Mouse (Mus musculus): ENCODE results near the gene Fcgr3. TPM values are rescaled to one million over a fixed set of nuclear protein-coding genes. Genes with fewer than 3 reads are reported as not detected.
A peak's percentile ranks its signal among the peaks of the same experiment; 100 is the strongest.
"Not testable (repeated sequence)": the region's sequence is repeated elsewhere in the genome, so short reads cannot be mapped to it uniquely, and the experiment has no call there.

The Fcgr3 gene
- polyA plus RNA-seq, 1 experiment from 2014 or later = 7.2 TPM

GRCm38 (mm10) chr1:171065768-171066167 is 1.0 kb upstream of the Fcgr3 start:
- peak overlapping the region; percentile 25 for H3K4me2 ChIP-seq (replicated peaks)
- peaks cover 47% of the 10 kb centered on the region for H3K27me3 ChIP-seq
- not testable (repeated sequence) for H3K27ac ChIP-seq; H3K36me3 ChIP-seq; H3K4me1 ChIP-seq; H3K9me3 ChIP-seq (replicated peaks); H3K9ac ChIP-seq
- peak; percentile 18 for ATAC-seq (ENCODE audit: low FRiP score)
- peak overlapping the region; percentile 17 for H3K4me3 ChIP-seq
- 7% methylated on average over 30 of the region's 45 CpGs for WGBS

GRCm38 (mm10) chr1:171065243-171065587 is 480 bp upstream of the Fcgr3 start:
- H3K36me3 ChIP-seq; H3K4me1 ChIP-seq; H3K9me3 ChIP-seq (replicated peaks); H3K27ac ChIP-seq; H3K9ac ChIP-seq: not testable (repeated sequence)
- peak overlapping the region; percentile 29 for H3K4me3 ChIP-seq
- under 1% methylated on average over 25 of the region's 35 CpGs for WGBS
- peak overlapping the region; percentile 36 for H3K4me2 ChIP-seq (replicated peaks)
- H3K27me3 ChIP-seq = peaks cover 45% of the 10 kb centered on the region
- peak; percentile 33 for ATAC-seq (ENCODE audit: low FRiP score)

GRCm38 (mm10) chr1:171063569-171064490 is 905 bp downstream of the Fcgr3 start:
- peaks cover 37% of the 10 kb centered on the region for H3K27me3 ChIP-seq
- not testable (repeated sequence) for H3K9ac ChIP-seq; H3K9me3 ChIP-seq (replicated peaks); H3K4me1 ChIP-seq; H3K36me3 ChIP-seq; H3K27ac ChIP-seq
- H3K4me3 ChIP-seq = peak overlapping the region; percentile 23
- 10% methylated on average over 42 of the region's 61 CpGs for WGBS
- ATAC-seq (ENCODE audit: low FRiP score) = peak; percentile 79
- peak overlapping the region; percentile 36 for H3K4me2 ChIP-seq (replicated peaks)

- H3K4me1 ChIP-seq = peaks cover 2% of the 10 kb centered on the region; the same call in 1 of the 2 replicates
- H3K27ac ChIP-seq = no peak overlapping the region
- no peaks in the 10 kb centered on the region for H3K36me3 ChIP-seq
- no peak overlapping the region for H3K4me3 ChIP-seq
- H3K9me3 ChIP-seq (replicated peaks) = no peaks in the 10 kb centered on the region
- H3K9ac ChIP-seq = no peak overlapping the region
- 89% methylated on average over 3 of the region's 3 CpGs for WGBS
- H3K27me3 ChIP-seq = peaks cover 29% of the 10 kb centered on the region
- H3K4me2 ChIP-seq (replicated peaks) = no peak overlapping the region
- ATAC-seq (ENCODE audit: low FRiP score) = no peak
Measured at GRCm38 (mm10) chr1:171061566-171061965, 3.2 kb downstream of the Fcgr3 start.

DNA sequence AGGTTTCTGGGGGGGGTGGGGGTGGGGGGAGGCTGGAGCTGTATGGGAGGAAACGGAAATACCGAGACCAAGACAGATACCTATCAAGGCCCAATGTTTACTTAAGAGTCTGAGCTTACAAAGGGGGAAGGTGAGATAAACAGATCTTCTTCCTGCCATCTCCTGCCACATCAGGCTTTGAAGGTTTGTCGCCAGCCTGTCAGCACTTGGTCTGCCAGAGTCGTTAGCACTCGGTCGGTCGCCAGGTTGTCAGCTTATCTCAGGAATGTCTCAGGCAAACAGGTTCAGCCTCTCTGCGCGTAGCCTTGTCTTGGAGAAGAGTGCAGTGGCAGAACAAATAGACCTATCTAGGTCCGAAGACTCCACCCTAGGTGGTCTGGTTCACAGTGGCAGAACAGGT is 4.3 kb downstream of the Fcgr3 start:
- H3K4me3 ChIP-seq = no peak overlapping the region
- H3K9ac ChIP-seq = no peak overlapping the region
- 57% methylated on average over 10 of the region's 10 CpGs for WGBS
- peaks cover 21% of the 10 kb centered on the region for H3K27me3 ChIP-seq
- no peaks in the 10 kb centered on the region for H3K36me3 ChIP-seq
- H3K4me1 ChIP-seq = peaks cover 2% of the 10 kb centered on the region; the same call in 1 of the 2 replicates
- no peak for ATAC-seq (ENCODE audit: low FRiP score)
- H3K27ac ChIP-seq = no peak overlapping the region
- no peaks in the 10 kb centered on the region for H3K9me3 ChIP-seq (replicated peaks)
- H3K4me2 ChIP-seq (replicated peaks) = no peak overlapping the region

DNA sequence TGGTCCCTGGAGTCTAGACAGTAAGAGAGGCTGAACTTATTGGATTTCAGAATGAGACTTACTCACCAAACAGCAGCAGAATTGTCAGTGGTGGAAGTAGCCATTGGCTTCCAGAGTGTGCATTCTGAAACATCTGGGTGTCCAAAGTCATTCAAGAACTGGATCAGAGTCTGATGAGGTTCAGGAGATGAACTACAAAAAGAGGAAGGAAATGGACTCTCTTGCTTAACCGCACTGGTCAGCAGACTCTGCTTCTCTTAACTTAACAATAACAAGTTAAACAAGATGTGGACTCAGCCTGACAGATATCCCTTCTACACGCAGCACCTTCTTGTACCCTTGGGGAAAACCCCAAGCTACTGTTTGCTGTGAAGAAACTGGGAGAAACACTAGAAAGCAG is 5.5 kb downstream of the Fcgr3 start:
- peaks cover 11% of the 10 kb centered on the region for H3K27me3 ChIP-seq
- ATAC-seq (ENCODE audit: low FRiP score) = no peak
- no peaks in the 10 kb centered on the region for H3K9me3 ChIP-seq (replicated peaks)
- WGBS = 77% methylated on average over 2 of the region's 2 CpGs
- H3K4me3 ChIP-seq = no peak overlapping the region
- no peak overlapping the region for H3K4me2 ChIP-seq (replicated peaks)
- H3K36me3 ChIP-seq = no peaks in the 10 kb centered on the region
- H3K9ac ChIP-seq = no peak overlapping the region
- H3K4me1 ChIP-seq = 0 out of 2 replicates have a peak, but pooled peaks cover 2% of the 10 kb centered on the region
- H3K27ac ChIP-seq = no peak overlapping the region

- WGBS = 95% methylated on average over 5 of the region's 5 CpGs
- no peak for ATAC-seq (ENCODE audit: low FRiP score)
- H3K27ac ChIP-seq = no peak overlapping the region
Measured at GRCm38 (mm10) chr1:171057253-171057652, 7.5 kb downstream of the Fcgr3 start.

DNA sequence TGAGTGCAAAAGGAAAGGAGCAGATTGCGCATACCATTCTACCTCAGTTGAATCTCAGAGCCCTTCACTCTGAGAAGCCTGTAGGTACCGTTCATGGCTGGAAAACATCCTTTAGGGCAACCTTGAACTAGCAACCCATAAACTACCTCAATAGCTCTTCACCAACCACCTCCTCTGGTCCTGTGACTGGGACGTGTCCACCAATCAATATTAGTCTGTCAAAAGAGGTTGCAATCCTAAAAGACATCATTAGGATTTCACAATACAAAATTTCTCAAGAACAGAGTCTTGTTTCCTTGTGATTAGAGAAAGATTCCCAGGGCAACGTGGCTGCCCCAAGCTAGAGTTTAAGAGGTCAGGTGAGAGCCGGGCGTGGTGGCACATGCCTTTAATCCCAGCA is 11.4 kb downstream of the Fcgr3 start:
- Histone ChIP-seq H3K36me3 (no peaks in the 10 kb centered on the region), H3K27me3 (no peaks in the 10 kb centered on the region), H3K9me3 (replicated peaks) (no peaks in the 10 kb centered on the region), H3K4me2 (replicated peaks) (no peak overlapping the region), H3K27ac (no peak overlapping the region), H3K4me3 (no peak overlapping the region), H3K9ac (no peak overlapping the region), H3K4me1 (no peaks in the 10 kb centered on the region)
- 89% methylated on average over 6 of the region's 6 CpGs for WGBS
- no peak for ATAC-seq (ENCODE audit: low FRiP score)

More at GRCm38 (mm10) chr1:171057253-171057652, 7.5 kb downstream of the Fcgr3 start:
- Histone ChIP-seq H3K4me3 (no peak overlapping the region), H3K4me2 (replicated peaks) (no peak overlapping the region), H3K27me3 (no peaks in the 10 kb centered on the region), H3K9me3 (replicated peaks) (no peaks in the 10 kb centered on the region), H3K4me1 (no peaks in the 10 kb centered on the region), H3K36me3 (no peaks in the 10 kb centered on the region), H3K9ac (no peak overlapping the region)

DNA sequence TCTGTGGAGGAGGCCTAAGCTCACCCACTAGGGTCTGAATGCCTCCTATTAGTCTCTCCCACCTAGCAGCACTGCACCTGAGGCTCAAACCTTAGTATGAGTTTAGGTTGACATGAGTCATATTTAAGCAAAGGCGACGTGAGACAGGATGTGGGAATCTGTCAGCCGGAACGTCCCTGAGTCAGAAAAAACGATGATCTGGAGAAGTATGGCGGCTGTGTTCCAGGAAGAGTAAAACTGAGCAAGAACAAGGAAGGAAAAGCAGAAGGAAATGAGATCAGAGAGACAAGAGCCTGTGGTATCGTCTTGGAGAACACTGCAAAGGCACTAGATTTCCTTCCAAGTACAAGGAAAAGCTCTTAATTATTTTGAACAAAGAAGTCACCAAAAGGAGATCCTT is 14.0 kb downstream of the Fcgr3 start:
- no peak overlapping the region for H3K9ac ChIP-seq
- no peaks in the 10 kb centered on the region for H3K4me1 ChIP-seq
- H3K27ac ChIP-seq = no peak overlapping the region
- no peak for ATAC-seq (ENCODE audit: low FRiP score)
- H3K4me3 ChIP-seq = no peak overlapping the region
- no peaks in the 10 kb centered on the region for H3K36me3 ChIP-seq
- H3K9me3 ChIP-seq (replicated peaks) = no peaks in the 10 kb centered on the region
- H3K27me3 ChIP-seq = no peaks in the 10 kb centered on the region
- 84% methylated on average over 7 of the region's 7 CpGs for WGBS
- H3K4me2 ChIP-seq (replicated peaks) = no peak overlapping the region

DNA sequence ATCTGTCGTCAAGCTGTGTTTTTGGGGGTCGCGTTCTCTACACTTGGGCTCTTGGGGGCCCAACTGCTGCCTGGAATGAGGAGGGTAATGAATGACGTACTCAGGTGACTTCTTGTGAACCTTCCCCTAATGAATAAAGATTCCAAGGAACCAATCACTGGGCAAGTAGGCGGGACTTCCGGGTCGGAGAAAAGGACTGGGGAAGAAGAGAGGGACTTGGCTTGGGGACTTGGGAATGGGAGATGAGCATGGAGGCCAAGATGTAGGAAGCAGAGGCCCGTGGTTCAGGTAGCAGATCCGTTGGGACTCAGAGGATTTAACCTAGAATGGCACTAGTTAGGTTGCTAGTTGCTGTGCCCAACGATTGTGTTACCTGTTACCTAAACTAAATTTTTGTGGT is 15.5 kb downstream of the Fcgr3 start:
- H3K36me3 ChIP-seq = no peaks in the 10 kb centered on the region
- H3K9me3 ChIP-seq (replicated peaks) = no peaks in the 10 kb centered on the region
- 0 out of 2 replicates have a peak overlapping the region, but pooled peaks have one; percentile 8 for H3K4me2 ChIP-seq (replicated peaks)
- no peak overlapping the region for H3K27ac ChIP-seq
- H3K27me3 ChIP-seq = no peaks in the 10 kb centered on the region
- H3K4me1 ChIP-seq = no peaks in the 10 kb centered on the region
- no peak overlapping the region for H3K9ac ChIP-seq
- no peak for ATAC-seq (ENCODE audit: low FRiP score)
- 55% methylated on average over 10 of the region's 10 CpGs for WGBS
- H3K4me3 ChIP-seq = no peak overlapping the region; the same call in 1 of the 2 replicates

DNA sequence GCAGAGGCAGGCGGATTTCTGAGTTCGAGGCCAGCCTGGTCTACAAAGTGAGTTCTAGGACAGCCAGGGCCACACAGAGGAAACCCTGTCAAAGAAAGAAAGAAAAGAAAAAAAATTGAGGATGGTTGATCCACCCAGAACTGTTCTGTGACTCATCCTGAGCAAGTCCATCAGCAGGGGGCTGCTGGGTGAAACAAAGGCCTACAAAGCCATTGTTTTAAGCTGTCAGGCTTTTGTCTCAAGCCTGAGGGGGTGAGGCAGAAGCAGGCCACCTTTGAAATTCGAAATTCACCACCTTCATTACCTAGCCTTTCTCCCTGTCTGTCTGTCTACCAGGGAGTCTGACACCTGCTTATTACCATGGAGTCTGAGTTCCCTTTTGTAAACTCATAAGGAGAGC is 18.2 kb downstream of the Fcgr3 start:
- no peak overlapping the region for H3K9ac ChIP-seq
- no peaks in the 10 kb centered on the region for H3K9me3 ChIP-seq (replicated peaks)
- H3K27ac ChIP-seq = no peak overlapping the region
- no peak overlapping the region for H3K4me2 ChIP-seq (replicated peaks)
- no peak overlapping the region for H3K4me3 ChIP-seq
- no peaks in the 10 kb centered on the region for H3K4me1 ChIP-seq
- no peak for ATAC-seq (ENCODE audit: low FRiP score)
- H3K27me3 ChIP-seq = no peaks in the 10 kb centered on the region
- 71% methylated on average over 3 of the region's 3 CpGs for WGBS
- H3K36me3 ChIP-seq = no peaks in the 10 kb centered on the region

GRCm38 (mm10) chr1:171045079-171045465 is 19.7 kb downstream of the Fcgr3 start:
- Histone ChIP-seq H3K9ac (no peak overlapping the region), H3K4me2 (replicated peaks) (peak overlapping the region; percentile 53), H3K36me3 (no peaks in the 10 kb centered on the region), H3K4me1 (no peaks in the 10 kb centered on the region), H3K27ac (no peak overlapping the region), H3K4me3 (peak overlapping the region; percentile 65), H3K27me3 (peaks cover 4% of the 10 kb centered on the region), H3K9me3 (replicated peaks) (no peaks in the 10 kb centered on the region)
- WGBS = 4% methylated on average over 14 of the region's 14 CpGs
- peak; percentile 3; the same call in 1 of the 2 replicates for ATAC-seq (ENCODE audit: low FRiP score)

Data from hindbrain, embryonic 12.5 days (tissue).